Mouse (Mus musculus) cerebellum, adult (tissue): ENCODE results near the gene Lcn2.

Experiments used
- ATAC-seq: cut with Nextera tagmentation; 2 replicates; pipeline ENCODE4 v1.9.2; 2017; ENCODE audit warnings: mild to moderate bottlenecking, moderate library complexity, mixed read lengths; ENCODE audit not compliant: insufficient number of reproducible peaks, low FRiP score, low TSS enrichment

The Lcn2 gene

GRCm38 (mm10) chr2:32387706-32388490 lies at the start of gene Lcn2:
TSS of gene Lcn2 (minus strand) at chr2:32388252.
- ATAC-seq, result no peak

GRCm38 (mm10) chr2:32437612-32438166 lies 49.6 kb upstream of the Lcn2 start:
- no peak for ATAC-seq

- no peak for ATAC-seq
These were observed 48.8 kb upstream of the Lcn2 start for GRCm38 (mm10) chr2:32436686-32437372.

- ATAC-seq, result peak; percentile 99
These were observed 42.9 kb upstream of the Lcn2 start for GRCm38 (mm10) chr2:32430701-32431676.

GRCm38 (mm10) chr2:32429215-32429891 lies 41.3 kb upstream of the Lcn2 start:
- no peak for ATAC-seq

- no peak for ATAC-seq
These were observed 40.2 kb upstream of the Lcn2 start for GRCm38 (mm10) chr2:32428262-32428722.

GRCm38 (mm10) chr2:32427720-32428119 lies 39.7 kb upstream of the Lcn2 start:
- ATAC-seq, result no peak

GRCm38 (mm10) chr2:32426141-32426540 lies 38.1 kb upstream of the Lcn2 start:
- ATAC-seq, result no peak

- ATAC-seq, result no peak
These were observed 37.5 kb upstream of the Lcn2 start for GRCm38 (mm10) chr2:32425568-32425967.

- no peak for ATAC-seq
These were observed 36.7 kb upstream of the Lcn2 start for GRCm38 (mm10) chr2:32424796-32425195.

- peak; percentile 58 for ATAC-seq
These were observed 35.7 kb upstream of the Lcn2 start for GRCm38 (mm10) chr2:32423481-32424331.

- ATAC-seq, result no peak
These were observed 33.8 kb upstream of the Lcn2 start for GRCm38 (mm10) chr2:32421851-32422251.

GRCm38 (mm10) chr2:32420647-32421046 lies 32.6 kb upstream of the Lcn2 start:
- ATAC-seq, result no peak

- ATAC-seq, result no peak
These were observed 32.1 kb upstream of the Lcn2 start for GRCm38 (mm10) chr2:32420066-32420608.

GRCm38 (mm10) chr2:32419359-32419758 lies 31.3 kb upstream of the Lcn2 start:
- ATAC-seq, result no peak; the same call in 1 of the 2 replicates

GRCm38 (mm10) chr2:32418430-32419151 lies 30.5 kb upstream of the Lcn2 start:
- no peak for ATAC-seq

- ATAC-seq, result no peak
These were observed 29.4 kb upstream of the Lcn2 start for GRCm38 (mm10) chr2:32417486-32417885.

- ATAC-seq, result no peak
These were observed 28.5 kb upstream of the Lcn2 start for GRCm38 (mm10) chr2:32416556-32416955.
